Mouse (Mus musculus) lung, adult 2 months (tissue): ENCODE results near the gene Gm27027. TPM values are rescaled to one million over a fixed set of nuclear protein-coding genes. Genes with fewer than 3 reads are reported as not detected.

Source experiments
- DNase-seq: peaks from one replicate; pipeline ENCODE4 v3.0.0; 2022
- H3K4me1 ChIP-seq: fragments of 200-500 bp; 2 replicates; pipeline ENCODE4 v1.6.1; 2011; ENCODE audit warnings: low read length; ENCODE audit not compliant: control insufficient read depth, insufficient read depth
- H3K4me3 ChIP-seq: fragments of 200-500 bp; replicated peaks from 2 replicates; pipeline ENCODE3; 2011; ENCODE audit warnings: low read depth, mild to moderate bottlenecking, control low read depth, low read length; ENCODE audit errors: extremely low read depth
- CTCF ChIP-seq: fragments of 200-500 bp; IDR thresholded peaks from 2 replicates; pipeline ENCODE4 v1.5.1; 2011; ENCODE audit warnings: mild to moderate bottlenecking, low read length, control low read depth; ENCODE audit not compliant: insufficient read depth
- POLR2A ChIP-seq: fragments of 200-500 bp; IDR thresholded peaks from 2 replicates; pipeline ENCODE4 v1.6.1; 2011; ENCODE audit warnings: low read depth, mild to moderate bottlenecking, control low read depth, low read length, borderline replicate concordance; ENCODE audit errors: extremely low read depth
- WGBS: fragments of 180-500 bp; shearing (Covaris S2); methylation state at CpG from one replicate; pipeline ENCODE4 v1.1.7; 2018; 5-methylcytosine and 5-hydroxymethylcytosine counted together
- polyA plus RNA-seq: library from polyadenylated mRNA; depleted of rRNA; stranded (reverse); fragments of >200 nt; gene quantifications from 2 replicates; pipeline ENCODE4 v1.2.3, GENCODE M21; 2012

Gm27027 gene
- polyA plus RNA-seq, 1 experiment: not detected

GRCm38 (mm10) chr2:93944855-93945254 is 51.3 kb downstream of the Gm27027 start:
- Histone ChIP-seq H3K4me1 (peaks cover 6% of the 10 kb centered on the region), H3K4me3 (no peak overlapping the region)
- DNase-seq: no peak
- no peak for TF ChIP-seq POLR2A
- no peak for TF ChIP-seq CTCF
- WGBS: 92% methylated on average over 4 of the region's 4 CpGs

- 94% methylated on average over 2 of the region's 2 CpGs for WGBS
- no peak for DNase-seq
- H3K4me3 ChIP-seq: no peak overlapping the region
- no peak for TF ChIP-seq CTCF
- TF ChIP-seq POLR2A: no peak
- H3K4me1 ChIP-seq: peaks cover 6% of the 10 kb centered on the region
Measured at GRCm38 (mm10) chr2:93944099-93944498, 52.1 kb downstream of the Gm27027 start.

GRCm38 (mm10) chr2:93941670-93942069 is 54.5 kb downstream of the Gm27027 start:
- 20% methylated on average over 11 of the region's 11 CpGs for WGBS
- TF ChIP-seq POLR2A (no peak), CTCF (no peak)
- no peak for DNase-seq
- Histone ChIP-seq H3K4me1 (peaks cover 4% of the 10 kb centered on the region), H3K4me3 (no peak overlapping the region)

- 32% methylated on average over 9 of the region's 9 CpGs for WGBS
- DNase-seq: no peak
- H3K4me3 ChIP-seq: no peak overlapping the region
- H3K4me1 ChIP-seq: peaks cover 4% of the 10 kb centered on the region
- TF ChIP-seq CTCF (no peak), POLR2A (no peak)
Measured at GRCm38 (mm10) chr2:93938534-93938933, 57.6 kb downstream of the Gm27027 start.

- Histone ChIP-seq H3K4me3 (no peak overlapping the region), H3K4me1 (no peaks in the 10 kb centered on the region)
- WGBS: 67% methylated on average over 10 of the region's 10 CpGs
- DNase-seq: no peak
- TF ChIP-seq POLR2A (no peak), CTCF (no peak)
Measured at GRCm38 (mm10) chr2:93928866-93929265, 67.3 kb downstream of the Gm27027 start.

GRCm38 (mm10) chr2:93927701-93928437 is 68.3 kb downstream of the Gm27027 start:
- no peaks in the 10 kb centered on the region for H3K4me1 ChIP-seq
- no peak overlapping the region for H3K4me3 ChIP-seq
- DNase-seq: no peak
- WGBS: 59% methylated on average over 13 of the region's 13 CpGs
- TF ChIP-seq CTCF (no peak), POLR2A (no peak)

GRCm38 (mm10) chr2:93926141-93926540 is 70.0 kb downstream of the Gm27027 start:
- Histone ChIP-seq H3K4me1 (no peaks in the 10 kb centered on the region), H3K4me3 (no peak overlapping the region)
- DNase-seq: no peak
- TF ChIP-seq CTCF (no peak), POLR2A (no peak)
- WGBS: 95% methylated on average over 8 of the region's 8 CpGs

- Histone ChIP-seq H3K4me1 (no peaks in the 10 kb centered on the region), H3K4me3 (no peak overlapping the region)
- no peak for DNase-seq
- 82% methylated on average over 3 of the region's 3 CpGs for WGBS
- no peak for TF ChIP-seq POLR2A
- no peak for TF ChIP-seq CTCF
Measured at GRCm38 (mm10) chr2:93919093-93919492, 77.1 kb downstream of the Gm27027 start.

GRCm38 (mm10) chr2:93913552-93913951 is 82.6 kb downstream of the Gm27027 start:
- WGBS: 94% methylated on average over 2 of the region's 2 CpGs
- TF ChIP-seq POLR2A: no peak
- H3K4me1 ChIP-seq: peaks cover 5% of the 10 kb centered on the region; the same call in 1 of the 2 replicates

GRCm38 (mm10) chr2:93911942-93912341 is 84.2 kb downstream of the Gm27027 start:
- H3K4me1 ChIP-seq: peaks cover 10% of the 10 kb centered on the region
- 61% methylated on average over 10 of the region's 10 CpGs for WGBS
- no peak overlapping the region for H3K4me3 ChIP-seq
- TF ChIP-seq CTCF (no peak), POLR2A (no peak)
- no peak for DNase-seq

More at GRCm38 (mm10) chr2:93913552-93913951, 82.6 kb downstream of the Gm27027 start:
- DNase-seq: no peak
- no peak overlapping the region for H3K4me3 ChIP-seq
